Mouse (Mus musculus) embryo, embryonic 11 days (tissue): Measurements from ENCODE around the gene Gm20441.
"Not testable (repeated sequence)": the region's sequence is repeated elsewhere in the genome, so short reads cannot be mapped to it uniquely, and the experiment has no call there.

Source experiments
- DNase-seq: peaks from one replicate; pipeline ENCODE4 v3.0.0-alpha.2; 2015

Gene Gm20441

GRCm38 (mm10) chr10:75779206-75780174 lies 1.3 kb downstream of the Gm20441 start:
- DNase-seq = no peak

- DNase-seq = no peak
Measured at GRCm38 (mm10) chr10:75777885-75778284, 2.9 kb downstream of the Gm20441 start.

- DNase-seq = no peak
Measured at GRCm38 (mm10) chr10:75776562-75776961, 4.2 kb downstream of the Gm20441 start.

- DNase-seq = no peak
Measured at GRCm38 (mm10) chr10:75774587-75774986, 6.2 kb downstream of the Gm20441 start.

- DNase-seq = no peak
Measured at GRCm38 (mm10) chr10:75774102-75774501, 6.7 kb downstream of the Gm20441 start.

- DNase-seq = peak; percentile 94
Measured at GRCm38 (mm10) chr10:75772795-75773664, 7.7 kb downstream of the Gm20441 start, which contains the start of gene Ddt. Gene Ddt (minus strand): TSS chr10:75773414.

- DNase-seq = not testable (repeated sequence)
Measured at GRCm38 (mm10) chr10:75767756-75768155, 13.0 kb downstream of the Gm20441 start.

GRCm38 (mm10) chr10:75766856-75767255 lies 13.9 kb downstream of the Gm20441 start:
- DNase-seq = no peak

- peak; percentile 85 for DNase-seq
Measured at GRCm38 (mm10) chr10:75764519-75765473, 16.0 kb downstream of the Gm20441 start.

GRCm38 (mm10) chr10:75763682-75764518 lies 16.9 kb downstream of the Gm20441 start, which contains the start of gene Cabin1:
Gene Cabin1 (minus strand): TSS chr10:75764341.
- peak; percentile 98 for DNase-seq

GRCm38 (mm10) chr10:75762413-75762812 lies 18.3 kb downstream of the Gm20441 start:
- no peak for DNase-seq

GRCm38 (mm10) chr10:75760311-75760710 lies 20.4 kb downstream of the Gm20441 start:
- DNase-seq = no peak

- no peak for DNase-seq
Measured at GRCm38 (mm10) chr10:75756719-75757118, 24.0 kb downstream of the Gm20441 start.

GRCm38 (mm10) chr10:75744017-75744416 lies 36.7 kb downstream of the Gm20441 start:
- peak; percentile 85 for DNase-seq

- DNase-seq = no peak
Measured at GRCm38 (mm10) chr10:75743369-75743768, 37.4 kb downstream of the Gm20441 start.

GRCm38 (mm10) chr10:75740866-75741265 lies 39.9 kb downstream of the Gm20441 start:
- no peak for DNase-seq

- DNase-seq = no peak
Measured at GRCm38 (mm10) chr10:75725449-75725848, 55.3 kb downstream of the Gm20441 start.
